Mouse (Mus musculus) WW6 (cell line): ENCODE results near the gene Shbg.

Source experiments
- DNase-seq: peaks from one replicate; pipeline ENCODE4 v3.0.0-alpha.2; 2013; ENCODE audit warnings: low read depth, low spot score

Gene Shbg

DNA sequence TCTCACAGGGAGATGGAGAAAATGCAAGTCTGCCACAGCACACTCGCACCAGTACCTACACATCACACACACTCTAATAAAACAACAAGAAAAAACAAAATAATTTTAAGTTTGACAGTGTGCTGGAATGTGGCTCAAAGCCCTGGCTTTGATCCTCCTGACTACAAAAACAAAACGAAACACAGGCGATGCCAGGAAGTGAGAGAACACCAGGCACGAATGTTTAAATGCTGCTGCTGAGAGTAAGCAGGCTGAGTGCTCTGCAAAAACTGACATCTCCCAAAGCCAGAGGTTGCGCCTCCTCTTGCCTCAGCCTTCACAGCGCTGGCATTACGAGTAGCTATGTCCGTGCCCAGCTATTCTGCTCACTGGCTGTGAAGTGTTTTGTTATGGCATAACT, 52.6 kb downstream of the Shbg start:
- DNase-seq = no peak
